Mouse (Mus musculus) urinary bladder, adult 18-20 months (tissue): ENCODE measurements around the gene Hspa4l.

Experiments
- DNase-seq, 2 experiments: peaks; one replicate each; pipeline ENCODE4 v3.0.0; 2022; ENCODE audit warnings: low spot score in 2 of 2, mixed read lengths in 2 of 2

Hspa4l gene

DNA sequence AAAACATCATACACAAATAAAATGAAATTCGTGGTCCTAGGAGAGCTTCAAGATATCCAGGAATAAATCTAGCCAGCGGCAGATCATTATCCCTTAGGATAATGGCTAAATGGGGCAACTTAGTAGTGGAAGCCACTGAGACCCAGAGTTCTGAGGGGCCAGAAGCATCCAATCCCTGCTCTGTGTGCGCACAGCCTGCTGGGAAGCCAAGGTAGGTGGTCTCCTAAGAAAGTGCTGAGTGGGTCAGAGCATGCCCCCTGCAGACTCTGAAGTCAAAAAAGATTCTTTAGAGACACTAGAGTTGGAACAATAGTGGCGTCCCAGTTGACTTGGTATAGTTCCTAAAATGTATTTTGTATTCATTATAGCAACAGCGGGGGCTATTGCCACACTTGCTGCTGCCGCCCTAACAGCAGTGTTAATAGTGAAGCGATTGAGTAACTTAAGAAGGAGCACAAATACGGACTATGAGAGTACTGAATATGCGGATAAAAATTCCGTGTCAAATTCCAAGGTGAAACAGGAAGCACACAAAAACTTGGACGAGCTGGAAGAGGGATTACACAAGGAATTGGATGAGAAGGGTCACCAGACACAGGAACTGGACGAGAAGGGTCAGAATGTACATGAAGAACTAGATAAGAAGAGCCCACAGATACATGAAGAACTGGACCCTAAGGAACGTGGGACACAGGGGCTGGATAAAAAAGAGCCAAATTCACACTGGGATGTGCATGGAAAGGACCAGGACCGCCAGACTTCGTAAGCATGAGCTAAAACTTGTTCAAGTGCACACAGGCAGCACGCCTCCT, at the start of gene Hspa4l:
TSS of gene Hspa4l (plus strand) at position 472 of the 812 bp plus-strand sequence.
- DNase-seq, result no peak

DNA sequence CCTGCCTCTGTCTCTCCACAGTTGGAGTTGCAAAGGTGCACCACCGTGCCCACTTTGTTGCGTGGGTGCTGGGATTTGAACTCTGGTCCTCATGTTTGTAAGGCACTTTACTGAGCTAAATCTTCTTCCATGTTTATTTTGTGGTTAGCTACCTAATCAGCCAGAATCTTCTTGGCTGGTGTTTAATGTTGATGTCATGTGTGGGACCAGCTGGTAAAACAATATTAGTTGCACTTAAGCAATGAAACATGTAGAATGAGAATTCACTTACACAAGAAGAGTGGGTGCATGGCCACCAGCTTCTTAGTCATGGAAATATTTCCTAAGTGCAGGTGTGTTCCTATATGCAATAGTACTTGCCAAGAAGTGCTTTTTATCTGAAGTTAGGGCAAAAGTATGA, 49.1 kb upstream of the Hspa4l start:
- DNase-seq, result no peak

DNA sequence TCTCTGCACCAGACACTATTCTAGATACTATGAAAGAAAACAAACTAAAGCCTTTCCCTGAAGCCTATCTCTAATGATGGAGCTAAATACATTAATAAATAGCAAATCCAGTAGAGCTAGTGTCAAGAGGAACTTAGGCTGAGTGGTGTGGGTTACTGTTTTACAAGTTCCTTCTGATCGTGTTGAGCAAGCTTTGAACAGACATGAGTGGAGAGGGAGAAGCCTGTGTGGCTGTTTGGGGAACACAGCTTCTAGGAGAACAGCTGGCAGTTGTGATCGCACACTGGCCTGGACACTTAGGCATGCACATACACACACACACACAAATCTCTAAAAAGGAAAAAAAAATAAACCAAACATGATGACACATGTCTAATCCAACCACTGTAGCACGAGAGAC, 45.5 kb upstream of the Hspa4l start:
- DNase-seq, result no peak

DNA sequence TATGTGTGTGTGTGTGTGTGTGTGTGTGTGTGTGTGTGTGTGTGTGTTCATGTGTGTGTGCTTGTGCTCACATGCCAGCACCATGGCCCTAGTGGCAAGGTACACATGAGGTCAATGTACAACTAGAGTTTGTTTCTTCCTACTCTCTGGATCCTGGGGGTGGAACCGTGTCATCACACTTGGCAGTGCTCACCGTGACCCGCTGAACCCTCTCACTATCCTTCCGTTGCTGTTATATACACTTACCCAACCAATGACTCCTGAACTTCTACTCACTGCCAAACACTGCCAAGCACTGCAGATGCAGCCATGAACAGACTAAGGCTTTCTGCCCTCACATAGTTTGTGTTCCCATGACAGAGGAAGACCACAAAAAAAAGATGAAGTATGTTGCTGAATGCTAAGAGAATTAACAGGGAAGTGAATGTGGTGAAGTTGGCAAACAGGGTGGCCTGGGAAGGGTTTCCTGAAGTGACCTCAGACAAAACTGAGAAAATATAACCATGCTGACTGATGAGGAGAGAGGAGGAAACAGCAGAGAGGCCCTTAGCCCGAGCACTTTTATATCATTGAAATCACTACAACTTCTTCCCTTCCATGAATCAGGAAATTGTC, 39.4 kb upstream of the Hspa4l start:
- no peak for DNase-seq

DNA sequence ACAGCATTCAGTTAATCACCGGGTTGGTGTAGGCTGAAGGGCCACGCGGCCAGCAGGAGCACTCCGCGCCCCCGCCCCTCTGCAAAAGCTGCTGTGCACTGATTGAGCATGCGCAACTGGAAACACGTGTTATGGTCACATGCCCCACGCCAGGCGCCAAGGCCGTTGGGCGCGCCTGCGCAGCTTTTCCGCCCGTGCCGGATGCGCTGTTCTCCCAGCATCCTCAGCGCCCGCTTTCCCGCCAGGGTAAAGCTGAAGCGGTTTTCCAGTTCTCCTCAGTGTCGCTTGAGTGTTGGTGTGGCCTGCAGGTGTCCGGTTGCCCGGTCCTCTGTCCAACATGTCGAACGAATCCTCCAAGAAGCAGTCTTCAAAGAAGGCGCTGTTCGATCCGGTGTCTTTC, 35.6 kb upstream of the Hspa4l start, which contains the start of gene Slc25a31:
TSS of gene Slc25a31 (plus strand) at position 201 of the 400 bp plus-strand sequence.
- DNase-seq, result no peak

DNA sequence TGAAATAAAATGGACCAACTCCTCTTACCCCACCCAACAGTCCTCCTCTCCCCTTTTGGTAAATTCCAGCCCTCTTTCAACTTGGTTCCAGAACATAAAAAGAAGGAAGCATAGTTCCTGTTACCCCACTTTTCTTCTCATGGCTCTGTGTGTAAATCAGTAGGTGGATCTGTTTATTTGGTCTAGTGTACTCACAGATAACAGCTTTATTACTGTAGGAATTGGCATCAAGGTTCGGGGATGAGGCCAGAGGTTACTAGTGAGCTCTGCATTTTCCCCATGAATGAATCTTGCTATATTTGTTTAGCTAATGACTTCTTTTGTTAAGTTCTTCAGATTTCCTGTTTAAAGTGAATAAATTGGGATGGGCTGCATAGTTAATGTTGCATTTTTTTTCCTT, 28.2 kb upstream of the Hspa4l start:
- DNase-seq, result no peak

DNA sequence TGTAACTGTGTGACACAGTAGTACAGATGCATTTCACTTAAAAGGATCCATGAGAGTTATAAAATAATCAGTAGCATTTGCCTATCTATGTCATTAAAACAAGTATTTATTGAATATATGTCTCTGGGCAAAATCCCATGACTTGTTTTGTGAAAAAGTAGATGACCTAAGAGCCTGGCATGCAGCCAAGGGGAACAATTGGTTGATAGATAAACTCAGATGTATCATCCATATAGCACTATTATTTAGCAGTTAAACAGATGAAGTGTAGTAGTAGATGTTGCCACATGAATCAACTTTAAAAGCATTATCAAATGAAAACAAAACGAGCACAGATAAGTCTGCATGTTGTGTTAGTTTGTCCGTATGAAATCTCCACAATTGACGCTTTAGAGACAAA, 25.3 kb upstream of the Hspa4l start:
- DNase-seq, result no peak

DNA sequence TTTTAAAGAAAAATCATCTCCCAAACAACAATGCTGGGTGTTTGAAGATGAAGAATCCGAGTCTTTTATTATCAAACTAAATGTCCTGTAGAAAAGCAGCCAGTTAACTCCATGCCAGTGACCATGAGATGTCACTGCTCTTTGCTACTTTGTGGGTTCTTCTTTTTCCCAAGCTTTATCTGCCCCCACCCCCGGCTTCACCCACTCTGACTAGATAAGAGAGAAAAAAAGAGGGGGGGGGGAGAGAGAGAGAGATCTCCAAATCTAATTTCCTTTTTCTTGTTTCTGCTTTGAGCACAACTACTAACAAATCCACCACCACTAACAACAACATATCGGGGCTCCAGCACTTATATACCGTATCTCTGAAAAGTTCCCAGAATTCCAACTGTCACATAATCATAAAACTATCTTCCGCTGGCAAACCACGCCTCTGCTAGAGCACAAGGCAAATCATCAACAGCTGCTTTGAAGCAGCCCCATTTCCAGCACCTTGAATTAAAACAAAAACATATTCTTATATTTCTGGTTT, 5.8 kb upstream of the Hspa4l start:
- no peak for DNase-seq

DNA sequence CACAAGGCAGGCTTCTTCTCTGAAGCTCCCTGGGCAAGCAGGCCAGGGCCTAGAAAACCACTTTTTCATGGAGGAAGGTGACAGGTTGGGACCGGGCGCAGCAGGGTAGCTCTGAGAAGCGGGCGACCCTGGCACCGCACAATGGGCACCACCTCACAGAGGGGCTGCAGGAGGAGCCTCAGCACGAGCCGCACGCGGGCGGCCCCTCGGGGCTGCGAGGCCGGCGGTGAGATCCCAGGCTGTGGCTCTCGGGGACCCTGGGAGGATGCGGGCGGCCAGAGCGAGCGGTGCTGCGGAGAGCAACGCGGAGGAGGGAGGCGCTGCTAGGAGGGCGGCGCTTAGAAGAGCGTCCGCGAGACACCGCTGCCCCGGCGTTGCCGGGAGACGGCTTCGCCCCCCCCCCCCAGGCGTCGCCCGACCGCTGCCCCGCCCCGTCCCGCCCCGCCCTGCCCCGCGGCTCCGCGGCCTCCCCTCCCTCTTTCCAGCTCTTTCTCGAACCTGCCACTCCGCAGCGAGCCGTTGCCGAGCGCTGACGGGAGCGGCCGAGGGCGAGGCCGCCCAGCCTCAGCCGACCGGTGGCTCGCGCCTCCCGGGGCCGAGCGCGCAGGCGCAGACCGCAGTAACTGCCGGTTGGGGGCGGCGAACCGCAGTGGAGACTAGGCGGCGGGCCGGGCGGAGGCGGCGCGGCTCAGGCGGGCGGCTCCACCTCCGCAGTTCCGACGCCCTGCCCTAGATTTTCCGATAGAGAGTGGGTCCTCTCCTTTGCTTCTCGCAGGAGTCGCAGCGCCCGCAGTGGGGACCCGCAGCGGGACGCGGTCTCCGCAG, 753 bp downstream of the Hspa4l start:
- DNase-seq, result peak; percentile 86

DNA sequence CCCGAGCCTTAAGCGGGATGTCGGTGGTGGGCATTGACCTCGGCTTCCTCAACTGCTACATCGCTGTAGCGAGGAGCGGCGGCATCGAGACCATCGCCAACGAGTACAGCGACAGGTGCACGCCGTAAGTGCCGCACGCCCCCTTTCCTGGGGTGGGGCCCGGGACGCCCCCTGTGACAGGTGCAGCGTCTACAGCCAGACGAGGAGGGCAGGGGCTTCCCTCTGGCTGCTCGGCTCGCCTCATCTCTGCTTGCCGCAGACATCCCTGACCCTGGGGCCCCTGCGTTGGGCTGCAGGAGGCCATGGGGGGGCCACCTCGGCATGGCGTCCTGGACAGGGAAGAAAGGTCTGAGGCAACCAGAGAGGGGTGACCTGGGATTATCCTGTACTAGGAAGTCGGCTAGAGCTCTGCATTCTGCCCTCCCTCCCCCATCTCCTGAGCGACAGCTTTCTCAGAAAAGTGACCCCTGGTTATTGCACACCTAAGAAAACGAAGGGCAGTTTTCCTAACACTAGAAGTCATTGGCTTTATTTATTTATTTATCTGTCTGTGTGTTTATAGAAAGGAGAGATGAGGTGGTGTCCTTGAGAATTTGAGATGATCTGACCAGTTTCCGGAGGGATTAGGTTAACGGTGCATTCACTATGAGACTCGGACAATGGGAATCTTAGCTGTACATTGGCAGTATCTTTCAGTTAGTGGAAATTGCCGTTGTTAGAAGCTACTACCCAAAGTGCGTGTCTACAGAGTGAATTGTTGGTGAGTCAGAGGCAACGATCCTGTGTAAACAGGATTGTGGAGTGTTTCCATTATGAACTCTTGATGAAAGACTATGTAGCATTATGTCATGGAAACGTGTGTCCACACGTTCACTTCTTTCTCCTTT, 1.6 kb downstream of the Hspa4l start:
- no peak for DNase-seq

DNA sequence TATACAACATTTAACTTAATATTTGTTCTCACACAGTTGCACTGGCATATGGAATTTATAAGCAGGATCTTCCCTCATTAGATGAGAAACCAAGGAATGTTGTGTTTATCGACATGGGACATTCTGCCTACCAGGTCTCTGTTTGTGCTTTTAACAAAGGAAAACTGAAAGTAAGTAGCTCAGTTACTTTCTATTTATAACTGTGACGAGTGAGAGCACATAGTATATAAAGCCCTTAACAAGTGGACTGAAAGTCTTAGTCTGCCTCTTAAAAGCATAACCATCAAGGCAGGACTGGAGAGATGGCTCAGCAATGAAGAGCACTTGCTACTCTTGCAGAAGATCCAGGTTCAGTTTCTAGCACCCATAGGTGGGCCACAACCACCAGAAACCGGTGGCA, 16.5 kb downstream of the Hspa4l start:
- DNase-seq, result no peak

DNA sequence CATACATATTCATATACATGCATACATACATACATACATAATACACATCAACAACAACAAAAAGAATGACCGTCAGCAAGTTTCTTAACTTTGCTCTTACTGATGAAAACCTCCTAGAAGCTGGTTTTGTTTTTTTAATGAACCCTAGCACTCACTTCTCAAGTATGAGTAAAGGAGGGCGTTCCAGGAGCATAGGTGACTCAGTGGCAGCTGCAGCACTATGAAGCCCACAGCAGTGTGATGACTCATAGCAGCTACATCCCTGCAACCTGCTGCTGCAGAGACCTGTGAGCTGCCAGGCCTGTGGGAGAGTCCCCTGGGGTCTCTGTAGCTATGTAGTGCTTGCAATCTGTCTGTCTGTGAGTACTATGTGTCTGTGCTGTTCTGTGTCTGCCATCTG, 17.0 kb downstream of the Hspa4l start:
- DNase-seq, result no peak

DNA sequence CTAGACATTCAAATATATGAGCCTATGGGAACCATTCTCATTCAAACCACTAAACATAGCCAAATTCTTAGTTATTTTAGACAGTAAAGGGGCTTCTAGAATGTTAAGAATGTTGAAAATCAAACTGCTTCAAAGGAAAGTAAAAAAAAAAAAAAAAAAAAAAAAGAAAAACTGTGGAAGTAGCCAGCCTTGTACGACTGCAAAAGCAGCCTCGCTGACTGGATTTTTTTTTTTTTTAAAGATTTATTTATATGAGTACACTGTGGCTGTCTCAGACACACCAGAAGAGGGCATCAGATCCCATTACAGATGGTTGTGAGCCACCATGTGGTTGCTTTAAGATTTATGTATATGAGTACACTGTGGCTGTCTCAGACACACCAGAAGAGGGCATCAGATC, 49.5 kb downstream of the Hspa4l start:
- DNase-seq, result no peak

DNA sequence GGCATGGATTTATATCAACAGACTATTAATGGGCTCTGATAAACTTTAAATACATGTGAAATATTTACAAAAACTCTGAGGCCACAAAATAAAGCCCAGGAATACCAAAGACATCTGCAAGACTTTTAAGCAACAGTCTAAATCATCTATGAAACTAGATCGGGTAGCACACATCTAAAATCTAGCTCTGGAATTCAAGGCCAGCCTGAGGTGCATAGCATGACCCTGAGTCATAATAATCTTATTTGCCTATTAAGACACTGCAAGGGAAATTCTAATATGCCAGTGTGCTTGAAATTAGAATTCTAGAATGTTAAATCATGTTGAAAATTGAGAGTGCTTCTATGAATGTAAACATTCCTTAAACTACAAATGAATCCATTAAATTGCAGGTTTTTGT, 53.8 kb downstream of the Hspa4l start:
- no peak for DNase-seq

DNA sequence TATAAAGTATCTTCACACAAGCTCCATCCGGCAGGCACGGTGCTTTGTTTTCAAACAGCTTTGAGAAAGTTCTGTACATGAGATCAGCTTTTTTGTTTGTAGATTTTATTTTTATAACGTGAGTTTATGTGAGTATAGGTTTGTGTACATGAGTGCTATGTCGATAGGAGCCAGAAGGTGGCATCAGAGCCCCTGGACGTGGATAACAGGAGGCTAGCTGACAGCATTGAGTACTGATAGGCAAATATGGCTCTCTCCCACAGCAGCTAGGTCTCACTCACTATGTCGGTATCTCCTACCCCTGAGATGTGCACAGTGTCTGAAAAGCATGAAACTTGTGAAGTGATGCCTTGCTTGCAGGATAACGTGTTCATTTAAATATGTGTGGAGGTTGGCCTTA, 54.2 kb downstream of the Hspa4l start:
- DNase-seq, result peak in 1 of 2 experiments; percentile 20

DNA sequence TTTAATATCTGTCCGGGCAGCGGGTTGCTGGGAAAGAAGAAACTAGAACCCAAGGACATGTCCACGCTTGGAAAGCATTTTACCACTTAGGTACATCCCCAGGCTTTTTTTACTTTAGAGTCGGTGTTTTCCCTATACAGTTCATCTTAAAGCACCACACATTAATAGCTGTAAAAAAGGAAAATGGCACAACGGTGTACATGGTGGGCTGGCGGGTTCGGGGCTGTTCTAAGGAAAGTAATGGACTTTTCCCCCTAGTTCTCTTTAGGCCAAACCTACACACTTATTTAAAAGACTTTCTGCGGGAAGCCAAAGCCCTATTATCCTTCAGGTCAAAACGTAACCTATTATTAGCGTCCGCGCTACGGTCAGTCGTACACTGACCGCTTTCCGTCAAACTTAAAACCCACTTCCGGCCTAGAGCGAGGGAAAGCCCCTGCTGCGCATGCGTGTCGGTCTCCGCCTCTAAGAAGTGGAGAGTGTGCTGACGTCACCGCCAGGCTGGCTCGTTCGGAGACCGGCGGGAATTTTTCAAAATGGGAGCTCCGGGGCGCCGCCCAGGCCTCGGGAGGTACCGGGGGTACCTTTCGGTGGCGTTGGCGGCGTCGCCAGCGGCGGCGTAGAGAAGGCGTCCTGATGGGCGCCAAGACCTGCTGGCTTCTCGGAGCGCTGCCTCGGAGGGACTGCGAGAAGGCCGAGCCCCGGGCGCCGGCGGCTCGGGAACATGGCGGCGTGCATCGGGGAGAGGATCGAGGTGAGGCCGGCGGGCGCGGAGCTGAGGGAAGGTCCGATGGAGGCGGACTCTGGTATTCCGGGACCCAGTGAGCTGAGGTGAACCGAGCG, 55.5 kb downstream of the Hspa4l start, which contains the start of gene Plk4:
TSS of gene Plk4 (plus strand) at position 490 of the 843 bp plus-strand sequence.
- peak; percentile 91 to 95 for DNase-seq

DNA sequence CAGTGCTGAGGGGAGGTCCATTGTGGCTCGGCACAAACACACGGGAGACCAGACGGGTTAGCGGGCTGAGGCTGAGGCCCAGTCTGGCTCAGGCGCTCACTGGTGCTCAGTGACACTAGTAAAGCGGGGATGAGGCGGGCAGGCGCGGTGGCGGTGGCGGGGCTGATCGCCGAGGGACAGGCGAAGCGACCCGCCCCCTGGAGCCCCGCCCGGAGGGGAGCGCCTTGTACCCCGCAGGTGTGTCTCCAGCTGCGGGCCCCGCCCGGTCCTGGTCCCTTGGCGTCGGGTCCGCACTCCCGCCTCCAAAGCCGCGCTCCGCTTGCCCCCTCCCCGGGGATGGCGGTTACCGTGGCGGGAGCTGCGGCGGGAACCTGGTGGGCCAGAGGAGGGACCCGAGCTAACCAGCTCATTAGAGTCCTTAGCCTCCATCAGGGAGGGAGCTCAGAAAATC, 56.1 kb downstream of the Hspa4l start:
- peak in 1 of 2 experiments; percentile 9 for DNase-seq

DNA sequence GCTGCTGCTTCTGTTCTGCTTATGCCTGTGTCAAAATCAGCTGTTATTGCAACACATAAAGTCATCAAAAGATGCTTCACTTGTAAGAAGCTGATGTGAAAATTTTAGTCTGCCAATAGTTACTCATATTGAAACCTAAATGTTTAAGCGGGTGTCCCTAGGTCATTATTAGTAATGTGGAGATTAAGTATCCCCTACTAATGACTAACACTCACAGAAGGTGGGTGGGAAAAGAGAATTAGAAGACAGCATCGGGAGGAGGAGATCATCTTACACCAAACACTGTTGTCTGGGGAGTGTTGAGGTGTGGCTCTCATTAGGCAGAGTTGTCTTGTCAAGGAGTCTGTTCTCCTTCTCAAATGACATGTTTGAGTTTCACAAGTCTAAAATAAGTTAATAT, 62.6 kb downstream of the Hspa4l start:
- DNase-seq, result no peak

DNA sequence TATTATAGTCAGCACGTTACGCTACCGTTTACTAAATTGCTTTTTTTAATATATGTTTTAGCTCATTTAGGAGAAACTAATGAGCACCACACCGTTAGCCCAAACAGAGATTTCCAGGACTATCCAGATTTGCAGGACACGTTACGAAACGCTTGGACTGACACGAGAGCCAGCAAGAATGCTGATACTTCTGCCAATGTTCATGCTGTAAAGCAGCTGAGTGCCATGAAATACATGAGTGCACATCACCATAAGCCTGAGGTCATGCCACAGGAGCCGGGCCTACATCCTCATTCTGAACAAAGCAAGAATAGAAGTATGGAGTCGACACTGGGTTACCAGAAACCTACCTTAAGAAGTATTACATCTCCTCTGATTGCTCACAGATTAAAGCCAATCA, 64.4 kb downstream of the Hspa4l start:
- no peak for DNase-seq

DNA sequence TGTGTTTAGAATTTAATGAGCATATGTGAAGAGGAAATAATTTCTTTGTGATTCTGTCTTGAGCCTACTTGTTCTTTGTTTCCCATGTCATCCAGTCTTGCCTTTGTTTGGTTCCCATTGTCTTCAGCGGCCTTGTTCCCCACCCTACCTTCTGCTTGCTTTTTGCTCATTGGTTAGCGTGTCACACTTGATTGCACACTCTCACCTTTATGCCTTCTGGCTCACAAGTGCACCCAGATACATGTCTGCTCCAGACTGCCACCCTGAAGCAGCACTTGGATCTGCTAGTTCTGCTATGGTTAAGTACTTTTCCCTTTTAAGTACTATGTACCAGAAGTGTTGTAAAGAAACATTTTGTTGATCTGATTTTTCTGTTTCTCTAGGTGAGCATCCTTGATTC, 65.6 kb downstream of the Hspa4l start:
- no peak for DNase-seq
